Mouse (Mus musculus) splenic B cell, adult 2 months (primary cell): ENCODE data around the gene Mindy4.

Experiments
- DNase-seq: peaks from one replicate; pipeline ENCODE4 v3.0.0-alpha.2; 2011; ENCODE audit warnings: low read depth, low spot score
- H3K27me3 ChIP-seq: 2 replicates; pipeline ENCODE4 v1.6.1; 2012; ENCODE audit warnings: mild to moderate bottlenecking, low read length, moderate library complexity, mixed read lengths; ENCODE audit not compliant: control insufficient read depth, poor library complexity, insufficient read depth, severe bottlenecking
- H3K36me3 ChIP-seq: 2 replicates; pipeline ENCODE4 v1.6.1; 2012; ENCODE audit warnings: mild to moderate bottlenecking, low read length, moderate library complexity, mixed read lengths; ENCODE audit not compliant: control insufficient read depth, poor library complexity, insufficient read depth, severe bottlenecking

Mindy4 gene

DNA sequence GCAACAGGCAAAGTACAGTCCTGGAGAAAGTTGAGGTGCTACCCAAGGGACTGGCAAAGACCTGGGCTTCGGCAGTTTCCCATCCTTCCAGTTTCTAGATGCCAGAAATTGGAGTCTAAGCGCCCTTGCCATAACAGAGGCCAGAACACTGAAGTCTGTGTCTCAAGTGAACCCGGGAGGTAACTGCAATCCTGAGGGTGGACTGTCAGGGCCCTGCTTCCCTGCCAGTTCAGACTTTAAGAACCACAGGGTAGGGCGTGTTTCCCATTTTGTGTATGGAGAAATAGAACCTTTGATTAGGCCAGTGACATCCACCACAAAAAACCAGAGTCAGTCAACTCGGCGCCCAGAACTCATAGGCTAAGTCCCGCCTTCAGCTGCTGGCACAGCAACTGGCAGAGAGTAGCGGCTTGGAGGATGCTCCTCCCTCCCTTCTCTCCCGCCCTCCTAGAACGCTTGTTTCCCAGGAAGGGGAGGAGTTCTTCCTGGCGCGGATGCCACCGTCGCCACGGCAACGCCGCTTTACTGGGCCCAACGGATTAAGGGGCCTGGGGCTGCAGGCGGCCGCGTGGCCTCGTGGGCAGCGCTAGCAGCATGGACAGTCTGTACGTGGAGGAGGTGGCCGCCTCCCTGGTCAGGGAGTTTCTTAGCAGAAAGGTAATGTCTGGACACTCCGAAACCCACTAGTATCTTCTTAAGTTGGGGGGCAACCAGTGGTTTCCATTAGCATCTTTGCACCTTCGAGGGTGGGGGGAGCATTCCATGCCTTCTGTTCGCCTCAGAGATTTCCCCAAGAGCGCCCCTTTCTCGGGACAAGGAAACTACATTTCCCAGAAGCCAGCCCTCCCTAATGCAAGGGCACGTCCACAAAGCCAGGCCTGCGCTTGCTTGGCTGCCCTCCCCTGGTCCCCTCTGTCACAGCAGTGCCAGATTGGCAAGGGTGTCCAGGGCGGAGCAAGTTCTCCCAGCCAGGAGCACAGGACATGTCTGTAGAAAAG, at the start of gene Mindy4:
Gene Mindy4, plus strand, starts transcription at position 471 of the 998 bp plus-strand sequence.
- Histone ChIP-seq H3K27me3 (no peaks in the 10 kb centered on the region), H3K36me3 (no peaks in the 10 kb centered on the region)
- no peak for DNase-seq

- DNase-seq, result no peak
- H3K27me3 ChIP-seq, result no peaks in the 10 kb centered on the region
- no peaks in the 10 kb centered on the region for H3K36me3 ChIP-seq
Observed at GRCm38 (mm10) chr6:55159256-55159655, 43.9 kb upstream of the Mindy4 start.

DNA sequence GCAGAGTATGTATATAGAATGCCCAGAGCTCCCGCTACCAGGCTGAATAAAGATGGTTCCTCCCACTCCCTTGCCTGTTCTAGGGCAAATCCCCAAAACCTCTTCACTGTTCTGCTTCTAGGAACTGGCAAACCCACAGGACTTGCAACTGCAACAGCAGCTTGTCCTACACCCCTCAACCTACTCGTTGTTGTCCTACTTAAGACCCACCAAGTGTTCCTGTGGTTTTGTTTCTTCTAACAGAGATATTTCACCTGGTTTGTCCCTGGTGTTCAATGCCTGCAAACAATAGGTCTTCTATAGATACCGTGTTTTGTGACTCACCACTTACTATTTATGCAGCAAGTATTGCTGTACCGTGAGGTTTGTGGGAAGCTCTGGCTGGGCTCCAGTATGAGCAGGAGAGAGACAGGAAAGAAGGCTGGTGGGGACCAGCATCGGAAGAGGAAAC, 41.8 kb upstream of the Mindy4 start:
- no peaks in the 10 kb centered on the region for H3K27me3 ChIP-seq
- H3K36me3 ChIP-seq, result no peaks in the 10 kb centered on the region
- no peak for DNase-seq

DNA sequence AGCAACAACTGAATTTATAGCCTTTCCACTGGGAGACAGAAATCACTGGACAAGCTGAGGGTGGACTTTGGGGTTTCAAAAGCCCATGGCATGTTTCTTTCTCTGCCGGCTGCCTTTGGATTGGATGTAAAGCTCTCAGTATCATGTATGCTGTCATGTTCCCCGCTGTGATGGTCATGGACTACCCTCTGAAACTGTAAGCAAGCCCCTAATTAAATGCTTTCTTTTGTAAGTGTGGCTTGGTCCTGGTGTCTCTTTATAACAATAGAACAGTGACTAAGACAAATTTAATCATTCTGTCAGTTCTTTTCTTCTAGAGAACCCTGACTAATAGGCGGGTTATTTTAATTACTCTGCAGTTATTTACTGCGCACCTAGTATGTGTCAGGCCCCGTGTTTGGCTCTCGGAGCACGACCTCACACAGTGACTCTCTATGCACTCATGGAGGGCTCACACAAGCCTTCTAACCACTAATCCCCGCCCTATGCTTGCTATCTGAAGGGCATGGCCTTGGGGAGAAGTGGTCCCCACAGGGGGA, 40.1 kb upstream of the Mindy4 start:
- no peaks in the 10 kb centered on the region for H3K27me3 ChIP-seq
- H3K36me3 ChIP-seq, result no peaks in the 10 kb centered on the region
- no peak for DNase-seq

- DNase-seq, result peak; percentile 80
Observed at GRCm38 (mm10) chr6:55166777-55167463, 36.3 kb upstream of the Mindy4 start.

GRCm38 (mm10) chr6:55169818-55170217, 33.4 kb upstream of the Mindy4 start:
- no peak for DNase-seq
- Histone ChIP-seq H3K27me3 (no peaks in the 10 kb centered on the region), H3K36me3 (no peaks in the 10 kb centered on the region)

More at GRCm38 (mm10) chr6:55166777-55167463, 36.3 kb upstream of the Mindy4 start:
- Histone ChIP-seq H3K36me3 (no peaks in the 10 kb centered on the region), H3K27me3 (no peaks in the 10 kb centered on the region)

DNA sequence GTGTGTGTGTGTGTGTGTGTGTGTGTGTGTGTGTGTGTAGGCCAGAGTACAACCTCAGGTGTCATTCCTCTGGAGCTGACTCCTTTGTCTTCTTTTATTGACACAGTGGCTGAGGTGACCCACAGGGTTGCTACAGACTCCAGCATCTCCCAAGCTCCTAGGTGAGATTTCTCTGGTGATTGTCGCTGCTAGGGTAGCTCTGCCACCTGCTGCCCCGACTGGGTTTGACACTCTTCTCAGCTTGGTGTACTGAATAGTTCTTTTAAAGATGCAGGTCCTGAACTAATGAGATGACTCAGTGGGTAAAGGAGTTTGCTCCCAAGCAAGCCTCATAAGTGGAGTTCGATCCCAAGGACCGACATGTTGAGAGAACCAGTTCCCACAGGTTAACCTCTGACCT, 31.5 kb upstream of the Mindy4 start:
- DNase-seq, result no peak
- no peaks in the 10 kb centered on the region for H3K36me3 ChIP-seq
- H3K27me3 ChIP-seq, result no peaks in the 10 kb centered on the region

GRCm38 (mm10) chr6:55173171-55173570, 30.0 kb upstream of the Mindy4 start:
- H3K36me3 ChIP-seq, result no peaks in the 10 kb centered on the region
- no peak for DNase-seq
- no peaks in the 10 kb centered on the region for H3K27me3 ChIP-seq

- Histone ChIP-seq H3K36me3 (no peaks in the 10 kb centered on the region), H3K27me3 (no peaks in the 10 kb centered on the region)
- no peak for DNase-seq
Observed at GRCm38 (mm10) chr6:55173941-55174349, 29.2 kb upstream of the Mindy4 start.

- H3K27me3 ChIP-seq, result no peaks in the 10 kb centered on the region
- no peaks in the 10 kb centered on the region for H3K36me3 ChIP-seq
- no peak for DNase-seq
Observed at GRCm38 (mm10) chr6:55174741-55175181, 28.4 kb upstream of the Mindy4 start, which contains the start of gene Inmt. Gene Inmt (minus strand): TSS chr6:55175043.

- DNase-seq, result no peak
- no peaks in the 10 kb centered on the region for H3K36me3 ChIP-seq
- no peaks in the 10 kb centered on the region for H3K27me3 ChIP-seq
Observed at GRCm38 (mm10) chr6:55175456-55175855, 27.7 kb upstream of the Mindy4 start.

GRCm38 (mm10) chr6:55175892-55176291, 27.3 kb upstream of the Mindy4 start:
- no peak for DNase-seq
- H3K36me3 ChIP-seq, result no peaks in the 10 kb centered on the region

GRCm38 (mm10) chr6:55177060-55177732, 26.0 kb upstream of the Mindy4 start:
- no peaks in the 10 kb centered on the region for H3K27me3 ChIP-seq
- DNase-seq, result peak; percentile 24
- H3K36me3 ChIP-seq, result no peaks in the 10 kb centered on the region

More at GRCm38 (mm10) chr6:55175892-55176291, 27.3 kb upstream of the Mindy4 start:
- no peaks in the 10 kb centered on the region for H3K27me3 ChIP-seq

DNA sequence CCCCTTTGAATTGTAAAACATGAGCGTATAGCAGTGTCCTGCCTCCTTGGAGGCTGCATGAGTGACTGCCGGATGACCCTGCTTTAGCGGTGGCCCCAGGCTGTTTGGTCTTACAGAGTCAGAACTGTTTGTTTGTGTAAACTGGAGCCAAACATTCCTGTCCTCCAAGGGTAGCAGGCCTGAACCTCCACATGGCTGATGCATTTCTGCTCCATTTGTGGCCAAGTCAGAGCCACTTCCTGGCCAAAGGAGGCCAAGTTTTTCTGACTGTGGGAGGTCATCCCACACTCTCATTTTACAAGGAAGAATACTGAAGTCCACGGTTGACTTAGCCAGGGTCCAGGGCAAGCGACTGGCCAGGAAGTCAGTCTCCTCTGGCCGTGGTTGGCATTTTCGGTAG, 23.6 kb upstream of the Mindy4 start:
- Histone ChIP-seq H3K27me3 (no peaks in the 10 kb centered on the region), H3K36me3 (no peaks in the 10 kb centered on the region)
- DNase-seq, result no peak
